Comparison of ENCODE assay signal across 8 mouse cellular contexts in the genomic region with DNA sequence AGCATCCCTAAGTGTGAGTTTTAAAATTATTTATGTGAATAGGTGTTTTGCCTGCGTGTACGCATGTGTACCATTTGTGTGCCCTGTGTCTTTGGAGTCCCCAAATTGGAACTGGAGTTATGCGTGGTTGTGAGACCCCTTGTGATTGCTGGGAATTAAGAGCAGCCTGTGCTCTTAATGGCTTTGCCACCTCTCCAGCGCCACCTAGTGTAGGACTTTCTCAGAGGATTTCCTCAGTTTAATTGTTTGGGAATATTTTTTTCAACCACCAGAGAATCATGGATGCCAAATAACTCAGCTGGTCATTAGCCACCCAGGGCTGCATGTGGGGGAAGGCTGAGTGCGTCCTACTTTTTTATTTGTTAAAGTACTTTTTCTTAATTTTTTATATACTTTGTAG.
DNase-seq lines count a peak whose midpoint lies in the region; ATAC-seq and TF ChIP-seq lines count a peak whose summit lies in the region.

No protein-coding gene starts in this region.

- no peak for ATAC-seq in kidney, embryonic 14.5 days (ENCODE audit: low FRiP score, low TSS enrichment)
- peak; percentile 65 for ATAC-seq in CD4-positive, CD25-positive, alpha-beta regulatory T cell, adult 4 months
- peak; percentile 36 for ATAC-seq in activated CD4-positive, CD25-positive, alpha-beta regulatory T cell, adult 4 months
- ATAC-seq in common myeloid progenitor, adult 5-6 weeks (replicated peaks; ENCODE audit: low read depth, poor library complexity, severe bottlenecking) = peak; percentile 81
- ATAC-seq in megakaryocyte, adult 5-6 weeks (ENCODE audit: poor library complexity, severe bottlenecking) = peak; percentile 49; the same call in 1 of the 2 replicates
- no peak for ATAC-seq in forebrain, embryonic 12.5 days (ENCODE audit: low FRiP score)

- H3K27me3 ChIP-seq in kidney, adult 2 months (replicated peaks; ENCODE audit: control insufficient read depth, insufficient read depth, low read length) = no peaks in the 10 kb centered on the region; the same call in 1 of the 2 replicates
- H3K27me3 ChIP-seq in kidney, embryonic 14.5 days (ENCODE audit: control insufficient read depth, insufficient read depth, low read length) = no peaks in the 10 kb centered on the region
- H3K27me3 ChIP-seq in forebrain, embryonic 12.5 days = no peaks in the 10 kb centered on the region; the same call in 1 of the 2 replicates

- H3K4me2 ChIP-seq in kidney, embryonic 14.5 days (replicated peaks; ENCODE audit: low read depth, low read length) = no peak overlapping the region
- no peak overlapping the region for H3K4me2 ChIP-seq in forebrain, embryonic 12.5 days

- DNase-seq in kidney, adult 2 months = peak; percentile 56
- DNase-seq in kidney, postnatal 4 days = peak; percentile 67 to 74

- TF ChIP-seq POLR2A in kidney, adult 2 months (IDR thresholded peaks at IDR 0.05; ENCODE audit: low read depth, low read length) = no peak

- WGBS in kidney, adult 2 months = 53% methylated on average over 5 of the region's 5 CpGs
- WGBS in kidney, embryonic 14.5 days = 55% methylated on average over 5 of the region's 5 CpGs
- 49% methylated on average over 5 of the region's 5 CpGs for WGBS in forebrain, embryonic 12.5 days

- no peak overlapping the region for H3K9ac ChIP-seq in kidney, embryonic 14.5 days (ENCODE audit: low read depth, low read length)
- H3K9ac ChIP-seq in forebrain, embryonic 12.5 days = no peak overlapping the region

- H3K4me3 ChIP-seq in kidney, adult 2 months (ENCODE audit: insufficient read depth, low read depth, low read length) = no peak overlapping the region
- H3K4me3 ChIP-seq in kidney, embryonic 14.5 days (ENCODE audit: low read length) = no peak overlapping the region
- no peak overlapping the region for H3K4me3 ChIP-seq in forebrain, embryonic 12.5 days (replicated peaks)

- H3K9me3 ChIP-seq in kidney, embryonic 14.5 days (ENCODE audit: control insufficient read depth, low read length) = no peaks in the 10 kb centered on the region
- H3K9me3 ChIP-seq in forebrain, embryonic 12.5 days = no peaks in the 10 kb centered on the region

- H3K36me3 ChIP-seq in kidney, adult 2 months (ENCODE audit: control insufficient read depth, insufficient read depth, low read length) = no peaks in the 10 kb centered on the region
- no peaks in the 10 kb centered on the region for H3K36me3 ChIP-seq in kidney, embryonic 14.5 days (ENCODE audit: control insufficient read depth, insufficient read depth, low read length)
- no peaks in the 10 kb centered on the region for H3K36me3 ChIP-seq in forebrain, embryonic 12.5 days (replicated peaks)

- peak; percentile 56 for TF ChIP-seq CTCF in kidney, adult 2 months (conservative IDR thresholded peaks at IDR 0.05; ENCODE audit: insufficient read depth, insufficient read length, low read depth, low read length)

- no peak overlapping the region for H3K27ac ChIP-seq in kidney, adult 2 months (ENCODE audit: insufficient read depth, low read depth, low read length)
- no peak overlapping the region for H3K27ac ChIP-seq in kidney, embryonic 14.5 days (ENCODE audit: low read depth, low read length)
- H3K27ac ChIP-seq in forebrain, embryonic 12.5 days = no peak overlapping the region

- H3K4me1 ChIP-seq in kidney, adult 2 months (ENCODE audit: control insufficient read depth, insufficient read depth, low read length) = peaks cover 2% of the 10 kb centered on the region; the same call in 1 of the 2 replicates
- H3K4me1 ChIP-seq in kidney, embryonic 14.5 days (ENCODE audit: control insufficient read depth, insufficient read depth, low read length) = 0 out of 2 replicates have a peak, but pooled peaks cover 10% of the 10 kb centered on the region
- H3K4me1 ChIP-seq in forebrain, embryonic 12.5 days = peaks cover 23% of the 10 kb centered on the region

Comparison
In these comparisons a context has a peak if more than half of its experiments do, and no peak if none do; other contexts are left out.
1. ATAC-seq: peak in CD4-positive, CD25-positive, alpha-beta regulatory T cell, adult 4 months (single experiment), activated CD4-positive, CD25-positive, alpha-beta regulatory T cell, adult 4 months (single experiment), common myeloid progenitor, adult 5-6 weeks (single experiment) and megakaryocyte, adult 5-6 weeks (single experiment); none in kidney, embryonic 14.5 days (single experiment) and forebrain, embryonic 12.5 days (single experiment).